Mouse (Mus musculus) E14TG2a.4 (cell line): ENCODE measurements around the gene Acadsb.

Experiments used
- CTCF ChIP-seq: conservative IDR thresholded peaks from 2 replicates; pipeline ENCODE4 v1.5.1; 2014; ENCODE audit warnings: low read length
- NANOG ChIP-seq: IDR thresholded peaks from 2 replicates; pipeline ENCODE4 v1.6.1; 2014; ENCODE audit warnings: borderline replicate concordance, low read length, mixed read lengths

DNA sequence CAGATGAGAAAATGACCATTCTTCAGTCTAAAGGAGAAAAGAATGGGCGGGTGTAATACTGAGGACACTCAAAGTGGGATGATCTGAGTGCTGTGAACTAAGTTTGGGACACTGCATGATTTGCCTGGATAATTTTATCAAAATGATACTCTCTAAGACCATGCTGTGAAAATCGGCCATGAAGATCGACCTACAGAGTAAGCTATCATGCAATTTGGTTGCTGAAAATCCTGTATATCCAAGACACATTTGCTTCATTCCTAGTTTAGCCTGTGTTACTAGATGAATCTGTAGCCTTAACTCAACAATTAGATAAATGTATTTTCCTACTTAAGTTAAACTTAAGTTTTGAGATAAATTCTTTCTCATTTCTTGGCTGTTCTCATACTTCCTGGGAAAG is 56.9 kb downstream of the Acadsb start:
- TF ChIP-seq CTCF: no peak
- TF ChIP-seq NANOG: no peak
